ENCODE assay signal across 16 mouse cellular contexts in the genomic region with DNA sequence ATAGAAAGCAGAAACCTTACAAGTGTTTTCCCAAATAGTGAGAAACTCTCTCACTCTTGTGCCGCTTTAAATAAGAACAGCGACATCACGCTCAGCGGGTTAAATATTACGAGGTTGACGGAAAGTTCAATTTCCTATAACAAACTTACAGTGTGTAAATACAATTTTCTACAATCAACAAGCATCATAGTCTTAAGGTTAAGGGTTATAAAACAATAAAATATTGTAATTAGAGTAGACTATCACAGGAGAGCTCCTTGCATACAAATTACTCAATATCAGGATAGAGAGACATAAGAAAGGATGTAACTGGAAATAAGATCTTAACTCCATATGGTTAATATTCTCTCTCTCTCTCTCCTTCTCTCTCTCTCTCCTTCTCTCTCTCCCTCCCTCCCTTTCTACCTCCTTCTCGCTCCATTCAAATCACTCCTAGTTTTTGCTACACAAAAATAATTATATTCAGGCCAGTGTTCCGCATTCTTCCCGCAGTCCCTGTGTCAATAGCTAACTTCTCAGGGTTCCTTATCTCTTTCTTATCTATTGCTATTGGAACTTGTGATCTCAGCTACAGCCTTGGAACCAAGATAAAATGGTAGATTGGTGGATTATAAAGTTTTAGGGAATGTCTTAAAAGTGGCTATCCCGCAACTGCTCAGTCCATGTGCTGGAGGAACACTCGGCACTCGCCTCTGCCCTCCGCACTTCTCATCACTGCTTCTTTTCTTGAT.
"Had no signal": no experiment of that assay in that cellular context is flagged by ENCODE, and none has a peak within 500 bp of the region (broad histone marks: within the 10 kb centered on the region; RNA-seq: fewer than 3 reads in every experiment).

No protein-coding gene starts in this region.

- H3K4me1 ChIP-seq: neural tube, embryonic 12.5 days; neural tube, embryonic 13.5 days; neural tube, embryonic 15.5 days had no signal

- H3K4me2 ChIP-seq: neural tube, embryonic 12.5 days; neural tube, embryonic 13.5 days; neural tube, embryonic 15.5 days; stomach, embryonic 15.5 days had no signal

- DNase-seq: retina, postnatal 1 day; right cerebral cortex, adult 18-20 months; right cerebral cortex, postnatal 14 days; right cerebral cortex, postnatal 25 days; right cerebral cortex, postnatal 4 days; thymus, adult 18-20 months; thymus, adult 2 months; thymus, postnatal 14 days; thymus, postnatal 25 days; thymus, postnatal 36 days; thymus, postnatal 4 days had no signal

- H3K36me3 ChIP-seq: neural tube, embryonic 12.5 days; neural tube, embryonic 13.5 days; neural tube, embryonic 15.5 days; stomach, embryonic 15.5 days had no signal

- H3K4me3 ChIP-seq: neural tube, embryonic 12.5 days; neural tube, embryonic 13.5 days; neural tube, embryonic 15.5 days; stomach, embryonic 15.5 days had no signal

- H3K9me3 ChIP-seq: neural tube, embryonic 12.5 days; neural tube, embryonic 13.5 days; neural tube, embryonic 15.5 days; stomach, embryonic 15.5 days had no signal

- H3K9ac ChIP-seq: neural tube, embryonic 12.5 days; neural tube, embryonic 13.5 days; neural tube, embryonic 15.5 days; stomach, embryonic 15.5 days had no signal

- H3K27me3 ChIP-seq: neural tube, embryonic 12.5 days; neural tube, embryonic 13.5 days; neural tube, embryonic 15.5 days; stomach, embryonic 15.5 days had no signal

- H3K27ac ChIP-seq: neural tube, embryonic 12.5 days; neural tube, embryonic 13.5 days; neural tube, embryonic 15.5 days; stomach, embryonic 15.5 days; stomach, postnatal 0 days had no signal
